Mouse (Mus musculus) megakaryocyte, embryonic 14.5 days (primary cell): ENCODE measurements around the gene Gm21985.

Source experiments
- FLI1 ChIP-seq: IDR thresholded peaks from 2 replicates; pipeline ENCODE4 v1.6.1; 2012; ENCODE audit warnings: low read length, inconsistent platforms, mixed read lengths
- GATA1 ChIP-seq: IDR thresholded peaks from 3 replicates; pipeline ENCODE4 v1.6.1; 2012; ENCODE audit warnings: mixed read lengths, low read length, inconsistent platforms, borderline replicate concordance

- TF ChIP-seq GATA1 (no peak), FLI1 (no peak)
These were observed 1.8 kb upstream of the Gm21985 start for GRCm38 (mm10) chr2:112264364-112264763.
